Mouse (Mus musculus) limb, embryonic 12.5 days (tissue): ENCODE results near the gene Aars2. TPM values are rescaled to one million over a fixed set of nuclear protein-coding genes. Genes with fewer than 3 reads are reported as not detected.

Experiments used
- ATAC-seq: fragments of 200-750 bp; cut with Nextera tagmentation; 2 replicates; pipeline ENCODE4 v1.8.0; 2017; ENCODE audit warnings: low read depth, moderate TSS enrichment; ENCODE audit not compliant: insufficient number of reproducible peaks, insufficient read depth, low FRiP score, low TSS enrichment
- H3K27ac ChIP-seq: fragments of 300-500 bp; sonication (generic); 2 replicates; pipeline ENCODE4 v1.5.1; 2016; ENCODE audit warnings: mild to moderate bottlenecking, moderate library complexity
- H3K27me3 ChIP-seq: fragments of 300-500 bp; sonication (generic); 2 replicates; pipeline ENCODE4 v1.6.1; 2016; ENCODE audit warnings: mild to moderate bottlenecking, moderate library complexity
- H3K36me3 ChIP-seq: fragments of 300-500 bp; sonication (generic); 2 replicates; pipeline ENCODE4 v1.6.1; 2016; ENCODE audit warnings: mild to moderate bottlenecking, moderate library complexity
- H3K4me1 ChIP-seq: fragments of 300-500 bp; sonication (generic); replicated peaks from 2 replicates; pipeline ENCODE4 v1.6.1; 2016
- H3K4me2 ChIP-seq: fragments of 300-500 bp; sonication (generic); 2 replicates; pipeline ENCODE4 v1.6.1; 2016; ENCODE audit warnings: mild to moderate bottlenecking, moderate library complexity
- H3K4me3 ChIP-seq: fragments of 300-500 bp; sonication (generic); replicated peaks from 2 replicates; pipeline ENCODE4 v1.5.1; 2016; ENCODE audit warnings: mild to moderate bottlenecking
- H3K9ac ChIP-seq: fragments of 300-500 bp; sonication (generic); replicated peaks from 2 replicates; pipeline ENCODE4 v1.6.1; 2016; ENCODE audit warnings: mild to moderate bottlenecking, moderate library complexity
- H3K9me3 ChIP-seq: fragments of 300-500 bp; sonication (generic); 2 replicates; pipeline ENCODE4 v1.6.1; 2016; ENCODE audit warnings: mild to moderate bottlenecking, moderate library complexity
- WGBS: fragments of 180-500 bp; shearing (Covaris S2); methylation state at CpG from one replicate; pipeline ENCODE4 v1.1.7; 2016; 5-methylcytosine and 5-hydroxymethylcytosine counted together
- polyA plus RNA-seq: library from polyadenylated mRNA; unstranded; fragments of >200 nt; fragmentation: Nextera tagmentation; extraction: Ambion mirVana; gene quantifications from 2 replicates; pipeline ENCODE4 v1.2.1, GENCODE M21; 2016

Gene Aars2
- polyA plus RNA-seq, 1 experiment from 2014 or later, result 25.0 TPM

GRCm38 (mm10) chr17:45550253-45550652 is 43.6 kb downstream of the Aars2 start:
- Histone ChIP-seq H3K27ac (no peak overlapping the region; the same call in 1 of the 2 replicates), H3K4me2 (peak overlapping the region; percentile 71), H3K9me3 (no peaks in the 10 kb centered on the region), H3K9ac (no peak overlapping the region; the same call in 1 of the 2 replicates), H3K27me3 (peaks cover 52% of the 10 kb centered on the region), H3K4me3 (peak overlapping the region; percentile 85), H3K36me3 (peaks cover 15% of the 10 kb centered on the region), H3K4me1 (peaks cover 31% of the 10 kb centered on the region)
- ATAC-seq, result no peak
- 28% methylated on average over 5 of the region's 5 CpGs for WGBS

GRCm38 (mm10) chr17:45551249-45551796 is 44.7 kb downstream of the Aars2 start:
- WGBS, result 34% methylated on average over 7 of the region's 7 CpGs
- H3K9ac ChIP-seq, result no peak overlapping the region
- no peak overlapping the region for H3K4me3 ChIP-seq
- no peak overlapping the region for H3K4me2 ChIP-seq
- no peak for ATAC-seq
- no peaks in the 10 kb centered on the region for H3K9me3 ChIP-seq
- peaks cover 27% of the 10 kb centered on the region for H3K4me1 ChIP-seq
- H3K27ac ChIP-seq, result no peak overlapping the region
- H3K36me3 ChIP-seq, result peaks cover 8% of the 10 kb centered on the region
- peaks cover 47% of the 10 kb centered on the region for H3K27me3 ChIP-seq

- 5% methylated on average over 8 of the region's 8 CpGs for WGBS
- Histone ChIP-seq H3K9me3 (no peaks in the 10 kb centered on the region), H3K4me1 (peaks cover 33% of the 10 kb centered on the region), H3K27me3 (peaks cover 47% of the 10 kb centered on the region), H3K27ac (no peak overlapping the region), H3K9ac (no peak overlapping the region), H3K4me3 (no peak overlapping the region), H3K4me2 (no peak overlapping the region), H3K36me3 (peaks cover 2% of the 10 kb centered on the region)
- no peak for ATAC-seq
Measured at GRCm38 (mm10) chr17:45551816-45552451, 45.3 kb downstream of the Aars2 start.

GRCm38 (mm10) chr17:45553065-45553464 is 46.4 kb downstream of the Aars2 start:
- Histone ChIP-seq H3K4me3 (no peak overlapping the region), H3K9me3 (no peaks in the 10 kb centered on the region), H3K36me3 (no peaks in the 10 kb centered on the region), H3K4me1 (peaks cover 44% of the 10 kb centered on the region), H3K27ac (no peak overlapping the region), H3K9ac (no peak overlapping the region), H3K27me3 (peaks cover 47% of the 10 kb centered on the region), H3K4me2 (no peak overlapping the region)
- 74% methylated on average over 3 of the region's 3 CpGs for WGBS
- no peak for ATAC-seq

- Histone ChIP-seq H3K27me3 (peaks cover 39% of the 10 kb centered on the region), H3K4me3 (no peak overlapping the region), H3K4me1 (peaks cover 38% of the 10 kb centered on the region), H3K27ac (no peak overlapping the region), H3K36me3 (no peaks in the 10 kb centered on the region), H3K9ac (no peak overlapping the region), H3K4me2 (no peak overlapping the region), H3K9me3 (no peaks in the 10 kb centered on the region)
- ATAC-seq, result no peak
- WGBS, result 44% methylated on average over 1 of the region's 1 CpGs
Measured at GRCm38 (mm10) chr17:45554420-45554819, 47.8 kb downstream of the Aars2 start.

GRCm38 (mm10) chr17:45555452-45556106 is 48.9 kb downstream of the Aars2 start, which contains the start of gene Nfkbie:
Gene Nfkbie, plus strand, starts transcription at chr17:45555703.
- Histone ChIP-seq H3K36me3 (0 out of 2 replicates have a peak, but pooled peaks cover 6% of the 10 kb centered on the region), H3K4me2 (peak within 1 kb of the TSS; percentile 94), H3K27me3 (peaks cover 39% of the 10 kb centered on the region), H3K9me3 (no peaks in the 10 kb centered on the region), H3K4me1 (peaks cover 29% of the 10 kb centered on the region), H3K4me3 (peak within 1 kb of the TSS; percentile 58), H3K27ac (no peak within 1 kb of the TSS), H3K9ac (peak within 1 kb of the TSS; percentile 72)
- peak; percentile 48 for ATAC-seq
- WGBS, result under 1% methylated on average over 45 of the region's 45 CpGs

- Histone ChIP-seq H3K36me3 (0 out of 2 replicates have a peak, but pooled peaks cover 6% of the 10 kb centered on the region), H3K4me2 (peak overlapping the region; percentile 94), H3K9ac (peak overlapping the region; percentile 72), H3K4me3 (peak overlapping the region; percentile 58), H3K27ac (no peak overlapping the region), H3K4me1 (peaks cover 29% of the 10 kb centered on the region), H3K27me3 (peaks cover 37% of the 10 kb centered on the region), H3K9me3 (no peaks in the 10 kb centered on the region)
- ATAC-seq, result no peak
- WGBS, result 4% methylated on average over 14 of the region's 14 CpGs
Measured at GRCm38 (mm10) chr17:45556107-45556489, 49.5 kb downstream of the Aars2 start.

- Histone ChIP-seq H3K27ac (no peak overlapping the region), H3K36me3 (0 out of 2 replicates have a peak, but pooled peaks cover 6% of the 10 kb centered on the region), H3K27me3 (peaks cover 32% of the 10 kb centered on the region), H3K9ac (0 out of 2 replicates have a peak overlapping the region, but pooled peaks have one; percentile 34), H3K4me2 (peak overlapping the region; percentile 94), H3K4me1 (peaks cover 29% of the 10 kb centered on the region), H3K4me3 (peak overlapping the region; percentile 58), H3K9me3 (no peaks in the 10 kb centered on the region)
- ATAC-seq, result no peak
- 77% methylated on average over 3 of the region's 3 CpGs for WGBS
Measured at GRCm38 (mm10) chr17:45556514-45557245, 50.0 kb downstream of the Aars2 start.

- peak overlapping the region; percentile 34; the same call in 1 of the 2 replicates for H3K9ac ChIP-seq
- 0 out of 2 replicates have a peak, but pooled peaks cover 6% of the 10 kb centered on the region for H3K36me3 ChIP-seq
- no peak overlapping the region for H3K4me3 ChIP-seq
- peaks cover 32% of the 10 kb centered on the region for H3K27me3 ChIP-seq
- H3K27ac ChIP-seq, result no peak overlapping the region
- peak overlapping the region; percentile 94 for H3K4me2 ChIP-seq
- ATAC-seq, result no peak
- no peaks in the 10 kb centered on the region for H3K9me3 ChIP-seq
- 72% methylated on average over 7 of the region's 7 CpGs for WGBS
- H3K4me1 ChIP-seq, result peaks cover 26% of the 10 kb centered on the region
Measured at GRCm38 (mm10) chr17:45557246-45557824, 50.7 kb downstream of the Aars2 start.

GRCm38 (mm10) chr17:45557998-45558862 is 51.6 kb downstream of the Aars2 start:
- Histone ChIP-seq H3K4me3 (no peak overlapping the region), H3K9ac (peak overlapping the region; percentile 34; the same call in 1 of the 2 replicates)

More at GRCm38 (mm10) chr17:45557998-45558862, 51.6 kb downstream of the Aars2 start:
- 71% methylated on average over 16 of the region's 16 CpGs for WGBS
- peaks cover 26% of the 10 kb centered on the region for H3K4me1 ChIP-seq
- H3K27ac ChIP-seq, result no peak overlapping the region
- no peaks in the 10 kb centered on the region for H3K9me3 ChIP-seq
- H3K4me2 ChIP-seq, result 0 out of 2 replicates have a peak overlapping the region, but pooled peaks have one; percentile 94
- no peak for ATAC-seq
- H3K36me3 ChIP-seq, result 0 out of 2 replicates have a peak, but pooled peaks cover 6% of the 10 kb centered on the region
- H3K27me3 ChIP-seq, result peaks cover 32% of the 10 kb centered on the region
